Mouse (Mus musculus): ENCODE results near the gene A830031A19Rik.
A peak's percentile ranks its signal among the peaks of the same experiment; 100 is the strongest.

Gene A830031A19Rik

DNA sequence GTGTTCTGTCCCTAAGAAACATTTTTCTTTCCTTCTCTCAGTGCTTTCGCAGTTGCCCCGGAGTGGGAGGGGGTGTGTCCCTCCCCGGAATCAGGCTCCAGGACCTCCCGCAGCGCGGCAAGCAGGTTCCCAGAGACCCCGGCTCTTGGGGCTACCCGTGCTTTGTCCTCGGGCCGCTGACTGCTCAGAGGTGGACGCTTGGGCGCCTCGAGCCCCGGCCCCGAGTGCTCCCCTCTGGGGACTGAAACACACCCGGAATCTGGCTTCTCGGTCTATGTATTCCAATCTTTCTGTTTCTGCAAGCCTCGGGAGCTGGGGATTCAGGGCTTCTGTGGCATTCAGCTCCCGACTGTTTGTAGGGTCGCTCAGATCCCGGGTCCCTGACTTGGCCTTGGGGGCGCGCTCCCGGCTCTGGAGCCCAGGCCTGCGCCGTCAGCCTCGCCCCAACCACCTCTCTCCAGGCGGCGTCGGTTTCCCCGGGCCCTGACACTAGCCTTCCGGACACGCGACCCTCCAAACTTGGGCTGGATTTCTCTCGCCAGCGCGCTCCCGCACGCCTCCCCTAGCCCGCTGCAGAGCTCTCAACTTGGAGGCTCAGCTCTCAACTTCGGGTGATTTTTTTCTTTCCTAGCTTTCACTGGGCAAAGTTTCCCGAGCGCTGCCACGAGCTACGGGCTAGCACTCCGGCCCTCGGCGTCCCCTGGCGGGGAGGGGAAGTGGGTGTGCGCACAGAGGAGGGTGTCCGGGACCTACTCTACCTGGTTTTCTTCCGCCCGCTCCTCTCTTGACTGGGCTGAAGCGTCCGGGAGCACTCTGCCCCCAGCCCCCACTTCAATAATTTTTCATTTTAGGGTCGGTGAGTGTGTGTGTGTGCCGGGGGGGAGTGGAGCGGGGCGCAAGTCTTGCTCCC, 2.2 kb upstream of the A830031A19Rik start:
- peak; percentile 77 to 90 for DNase-seq (ENCODE audit: low spot score in 2 of 2)

- peak; percentile 81 to 88 for DNase-seq (ENCODE audit: low spot score in 2 of 2)
Observed at GRCm38 (mm10) chr11:24076127-24076650, 1.3 kb upstream of the A830031A19Rik start.

DNA sequence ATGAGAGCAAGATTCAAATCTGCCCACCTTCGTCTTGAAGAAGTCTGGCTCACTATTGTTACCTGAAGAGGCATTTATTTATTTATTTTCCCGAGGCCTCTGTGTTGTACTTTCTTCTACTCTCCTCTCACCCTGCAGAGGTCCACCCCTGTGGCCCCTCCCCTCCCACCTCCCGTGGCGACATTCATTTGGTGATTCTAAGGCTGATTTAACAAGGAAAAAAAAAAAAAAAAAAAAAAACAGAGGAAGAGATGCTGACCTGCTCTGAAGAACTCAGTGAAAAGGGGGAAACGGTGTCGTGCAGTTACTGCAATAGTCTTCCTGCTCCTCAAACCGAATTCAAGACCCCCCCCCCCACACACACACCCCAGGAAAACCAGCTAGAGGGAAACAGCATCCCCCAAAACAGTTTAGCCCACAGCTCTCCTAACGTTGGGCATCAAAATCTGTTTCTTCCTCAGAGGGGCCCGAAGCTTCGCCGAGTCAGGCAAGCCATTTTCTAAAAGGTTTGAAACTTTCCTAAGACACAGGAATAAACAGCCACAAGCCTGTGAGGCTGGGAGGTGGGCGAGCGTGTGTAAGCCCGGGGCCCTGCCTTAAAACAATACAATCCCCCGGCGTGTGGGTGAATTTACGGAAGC, 752 bp upstream of the A830031A19Rik start:
- no peak for DNase-seq (ENCODE audit: low spot score in 2 of 2)

DNA sequence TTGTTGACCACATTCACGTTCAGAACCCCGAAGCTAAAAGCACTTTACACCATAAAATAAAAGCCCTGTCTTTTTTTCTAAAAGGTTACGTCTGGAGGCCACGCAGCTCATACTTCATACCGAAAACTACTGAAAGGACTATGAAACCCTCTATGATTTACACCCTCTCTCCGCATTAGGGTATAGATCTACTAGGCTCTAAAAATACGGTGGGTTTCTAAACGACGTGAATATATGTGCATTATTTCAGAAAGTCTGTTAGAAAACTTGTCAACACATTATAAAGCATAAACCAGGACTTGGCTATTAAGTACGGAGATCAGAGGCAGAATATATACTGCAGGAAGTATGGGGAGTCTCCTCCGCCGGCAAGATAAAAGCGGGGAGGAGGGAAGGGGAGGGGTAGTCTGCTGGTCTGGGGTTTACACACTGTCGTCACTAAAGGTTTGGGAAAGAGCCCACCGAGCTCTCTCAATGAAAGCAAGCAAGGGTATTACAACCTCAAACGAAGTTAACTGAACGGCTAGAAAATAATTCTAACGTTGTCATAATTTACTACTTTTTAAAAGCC, 748 bp downstream of the A830031A19Rik start:
- DNase-seq (ENCODE audit: low spot score in 2 of 2), result no peak

GRCm38 (mm10) chr11:24065313-24065712, 9.5 kb downstream of the A830031A19Rik start:
- no peak for DNase-seq (ENCODE audit: low spot score in 2 of 2)

GRCm38 (mm10) chr11:24064221-24064620, 10.6 kb downstream of the A830031A19Rik start:
- no peak for DNase-seq (ENCODE audit: low spot score in 2 of 2)

GRCm38 (mm10) chr11:24062495-24063096, 12.3 kb downstream of the A830031A19Rik start:
- no peak for DNase-seq (ENCODE audit: low spot score in 2 of 2)

DNA sequence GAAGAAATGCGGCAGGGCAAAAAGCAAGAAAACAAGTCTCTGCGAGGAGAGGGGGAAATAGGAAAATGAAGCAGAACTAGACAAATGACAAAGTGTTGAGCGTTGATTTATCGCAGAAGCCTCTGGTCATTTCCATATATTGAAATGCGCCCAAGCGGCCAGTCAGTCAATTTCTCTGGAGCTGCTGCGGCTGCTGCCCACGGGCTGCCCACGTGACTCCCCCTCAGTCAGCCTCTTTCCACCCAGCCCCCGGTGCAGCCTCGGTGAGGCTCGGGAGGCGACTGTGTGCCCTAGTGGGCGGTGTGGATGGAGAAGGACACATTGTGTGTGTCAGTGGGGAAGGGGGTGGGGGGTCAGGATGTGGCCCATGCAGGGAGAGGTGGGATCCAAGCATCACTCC, 13.0 kb downstream of the A830031A19Rik start:
- no peak for DNase-seq (ENCODE audit: low spot score in 2 of 2)

- no peak for DNase-seq (ENCODE audit: low spot score in 2 of 2)
Observed at GRCm38 (mm10) chr11:24060428-24060827, 14.4 kb downstream of the A830031A19Rik start.

DNA sequence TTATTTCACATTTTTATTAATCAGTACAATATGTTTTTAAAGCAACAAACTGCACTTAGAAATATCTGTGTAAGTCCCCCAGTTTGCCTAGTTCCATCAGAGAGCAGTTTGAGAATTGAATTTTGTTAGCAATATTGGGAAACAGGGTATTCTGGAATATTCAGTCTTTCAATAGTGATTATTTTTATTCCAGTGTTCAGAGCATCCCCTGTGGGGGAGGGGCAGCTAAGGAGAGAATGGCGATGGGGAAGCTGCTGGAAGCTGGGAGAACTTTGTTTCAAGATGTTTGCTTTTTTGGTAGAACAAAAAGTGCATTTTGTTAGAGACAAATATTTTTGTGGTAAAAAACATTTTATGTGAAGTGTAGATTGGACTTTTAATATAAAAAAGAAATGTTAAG, 15.7 kb downstream of the A830031A19Rik start:
- DNase-seq (ENCODE audit: low spot score in 2 of 2), result no peak

DNA sequence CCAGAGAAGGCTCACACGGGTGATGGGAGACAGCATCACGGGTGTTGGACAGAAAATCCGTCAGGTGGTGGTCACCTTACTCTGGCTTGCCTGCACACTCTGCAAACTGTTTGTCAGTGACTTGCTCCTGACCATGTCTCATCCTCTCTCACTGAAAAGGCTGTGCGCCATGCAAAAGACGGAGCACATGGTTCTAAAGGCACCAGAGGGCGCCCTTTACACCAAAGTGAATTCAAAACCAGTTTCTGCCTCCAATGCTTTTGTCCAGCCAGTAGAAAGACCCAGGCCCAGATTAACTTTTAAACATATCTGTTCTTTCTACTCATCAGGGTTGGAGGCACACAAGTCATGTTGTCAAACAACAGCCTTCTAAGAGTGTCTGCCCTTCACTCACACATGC, 22.0 kb downstream of the A830031A19Rik start:
- no peak for DNase-seq (ENCODE audit: low spot score in 2 of 2)

- no peak for DNase-seq (ENCODE audit: low spot score in 2 of 2)
Observed at GRCm38 (mm10) chr11:24050032-24050757, 24.7 kb downstream of the A830031A19Rik start.

- DNase-seq (ENCODE audit: low spot score in 2 of 2), result peak; percentile 78 to 94
Observed at GRCm38 (mm10) chr11:24049226-24050031, 25.4 kb downstream of the A830031A19Rik start.

DNA sequence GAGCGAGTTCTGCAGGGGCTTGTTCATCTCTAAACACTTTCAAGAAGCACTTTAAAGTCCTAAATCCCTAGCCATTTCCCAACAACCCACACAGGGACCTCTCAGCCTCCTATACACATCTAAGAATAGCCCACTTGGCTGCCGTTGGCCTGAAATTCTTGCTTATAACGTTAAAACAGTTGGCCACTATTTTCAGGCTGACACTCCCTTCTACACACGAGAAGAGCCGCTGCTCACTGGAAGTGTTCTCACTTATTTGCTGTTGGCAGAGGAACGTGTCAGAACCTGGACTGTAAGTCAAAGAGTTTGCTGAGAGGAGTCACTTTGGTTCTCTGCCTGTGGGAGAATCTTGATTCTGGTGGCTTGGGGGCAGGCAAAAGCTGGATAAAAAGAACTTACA, 30.8 kb downstream of the A830031A19Rik start:
- no peak for DNase-seq (ENCODE audit: low spot score in 2 of 2)

GRCm38 (mm10) chr11:24020760-24021159, 54.1 kb downstream of the A830031A19Rik start:
- no peak for DNase-seq (ENCODE audit: low spot score in 2 of 2)

GRCm38 (mm10) chr11:24018783-24019182, 56.1 kb downstream of the A830031A19Rik start:
- no peak for DNase-seq (ENCODE audit: low spot score in 2 of 2)

DNA sequence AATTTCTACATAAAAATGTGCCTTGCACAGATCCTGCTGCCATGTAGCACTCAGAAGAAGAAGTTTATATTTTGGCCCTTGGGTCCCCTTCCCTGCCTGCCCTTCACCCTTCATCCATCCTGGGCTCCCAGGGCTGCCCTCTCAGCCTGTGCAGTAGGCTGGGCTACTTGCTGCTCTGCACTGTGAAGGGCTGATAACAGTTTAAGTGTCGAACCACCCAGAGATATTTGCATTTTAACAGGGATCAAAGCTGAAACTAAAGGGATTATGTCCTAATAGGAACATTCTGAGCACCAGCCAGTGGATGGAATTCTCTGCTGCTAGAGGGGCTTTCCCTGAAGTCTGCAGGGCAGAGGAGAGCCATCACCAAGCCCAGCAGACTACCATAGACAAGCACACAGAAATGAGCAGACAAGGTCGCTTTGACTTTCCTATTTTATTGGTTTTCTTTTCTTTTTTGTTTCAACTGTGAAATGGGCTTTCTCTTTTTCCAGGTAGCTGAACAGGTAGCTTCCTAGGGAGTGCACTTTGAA, 58.1 kb downstream of the A830031A19Rik start:
- DNase-seq (ENCODE audit: low spot score in 2 of 2), result no peak

- no peak for DNase-seq (ENCODE audit: low spot score in 2 of 2)
Observed at GRCm38 (mm10) chr11:24016049-24016448, 58.8 kb downstream of the A830031A19Rik start.

- no peak for DNase-seq (ENCODE audit: low spot score in 2 of 2)
Observed at GRCm38 (mm10) chr11:24014642-24015041, 60.2 kb downstream of the A830031A19Rik start.

GRCm38 (mm10) chr11:24012301-24012700, 62.6 kb downstream of the A830031A19Rik start:
- no peak for DNase-seq (ENCODE audit: low spot score in 2 of 2)
